Mouse (Mus musculus) hematopoietic stem cell, adult 5-6 weeks (primary cell): ENCODE results near the gene Sap30bp. TPM values are rescaled to one million over a fixed set of nuclear protein-coding genes. Genes with fewer than 3 reads are reported as not detected.
A peak's percentile ranks its signal among the peaks of the same experiment; 100 is the strongest.

Source experiments
- ATAC-seq, 2 experiments: fragments of 125-278 bp in 1 of 2; replicated peaks in 1 of 2; 2 replicates each; pipeline ENCODE4 v1.8.0; 2016 to 2017; ENCODE audit warnings: inconsistent platforms in 2 of 2, mild to moderate bottlenecking in 2 of 2, moderate number of reproducible peaks in 2 of 2, low read depth in 1 of 2, moderate TSS enrichment in 1 of 2; ENCODE audit not compliant: low FRiP score in 2 of 2, poor library complexity in 2 of 2, severe bottlenecking in 2 of 2, insufficient read depth in 1 of 2, low TSS enrichment in 1 of 2
- total RNA-seq: library from RNA; stranded (forward); fragments of 172-1452, 232-1000 nt; gene quantifications from 2 replicates; pipeline ENCODE4 v1.2.3, GENCODE M21; 2017

The Sap30bp gene
- total RNA-seq = 116 and 170 TPM in 2 replicates

- peak; percentile 98 to 99 for ATAC-seq
Measured at GRCm38 (mm10) chr11:115933108-115933746, at the start of gene Sap30bp, which contains the start of gene Recql5. Gene Sap30bp, plus strand, starts transcription at chr11:115933282. Gene Recql5, minus strand, starts transcription at chr11:115933477.

GRCm38 (mm10) chr11:115884361-115884760 lies 48.7 kb upstream of the Sap30bp start:
- no peak for ATAC-seq

DNA sequence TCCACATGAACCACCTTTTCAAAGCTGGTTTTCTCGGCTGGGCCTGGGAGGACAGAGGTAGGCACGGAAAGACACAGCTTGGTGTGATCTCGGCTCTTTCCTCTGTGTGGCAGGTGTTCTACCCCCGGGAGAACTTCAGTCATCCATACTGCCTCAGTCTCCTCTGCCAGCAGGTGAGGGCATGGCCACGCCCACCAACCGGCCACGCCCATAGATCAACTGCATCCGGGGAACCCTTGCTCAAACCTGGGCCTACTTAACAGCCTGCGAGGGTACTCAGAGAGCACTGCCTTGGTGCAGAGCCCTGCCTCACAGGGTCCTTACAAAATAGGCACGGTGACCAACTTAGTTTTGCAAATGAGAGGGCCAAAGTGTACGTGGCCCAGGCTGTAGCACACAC lies 47.8 kb upstream of the Sap30bp start:
- no peak for ATAC-seq

- ATAC-seq = no peak
Measured at GRCm38 (mm10) chr11:115886446-115886845, 46.6 kb upstream of the Sap30bp start.

DNA sequence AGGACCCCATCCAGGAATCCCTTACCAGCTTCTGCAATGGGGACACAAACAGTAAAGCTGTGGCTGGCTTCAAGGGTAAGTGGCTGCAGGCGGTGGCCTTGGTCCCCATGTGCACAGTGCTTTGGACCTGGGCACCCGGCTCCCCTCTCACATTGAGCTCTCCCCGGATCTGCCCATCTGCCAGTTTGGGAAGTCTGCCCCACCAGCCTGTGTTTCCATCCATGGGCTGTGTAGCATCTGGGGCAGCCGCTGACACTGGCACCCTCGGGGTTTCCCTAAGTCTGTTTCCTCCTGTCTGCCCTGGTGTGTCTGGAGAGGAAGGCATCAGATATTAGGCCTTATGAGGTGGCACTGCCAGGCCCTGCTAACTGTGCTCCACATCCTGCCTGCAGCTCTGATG lies 45.1 kb upstream of the Sap30bp start:
- ATAC-seq = peak in 1 of 2 experiments; percentile 23; a peak in 1 of 4 replicates

DNA sequence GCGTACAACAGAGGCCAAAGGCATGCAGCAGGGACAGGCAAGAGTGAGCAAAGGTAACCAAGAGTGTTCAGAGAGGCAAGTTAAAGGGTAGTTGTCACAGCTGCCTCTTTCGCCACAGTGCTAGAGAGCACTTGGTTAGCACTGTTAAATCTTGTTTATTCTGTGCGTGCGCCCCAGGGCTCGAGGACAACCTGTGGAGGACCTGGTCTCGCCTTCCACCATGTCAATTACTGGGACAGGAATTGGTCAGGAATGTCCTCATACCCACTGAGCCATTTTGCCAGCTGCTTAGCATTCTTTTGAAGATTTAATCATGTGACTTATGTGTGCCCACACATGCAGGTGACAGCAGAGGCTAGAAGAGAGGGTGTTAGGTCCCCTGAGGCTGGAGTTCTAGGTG lies 43.9 kb upstream of the Sap30bp start:
- ATAC-seq = no peak

GRCm38 (mm10) chr11:115892213-115892612 lies 40.9 kb upstream of the Sap30bp start:
- no peak for ATAC-seq

DNA sequence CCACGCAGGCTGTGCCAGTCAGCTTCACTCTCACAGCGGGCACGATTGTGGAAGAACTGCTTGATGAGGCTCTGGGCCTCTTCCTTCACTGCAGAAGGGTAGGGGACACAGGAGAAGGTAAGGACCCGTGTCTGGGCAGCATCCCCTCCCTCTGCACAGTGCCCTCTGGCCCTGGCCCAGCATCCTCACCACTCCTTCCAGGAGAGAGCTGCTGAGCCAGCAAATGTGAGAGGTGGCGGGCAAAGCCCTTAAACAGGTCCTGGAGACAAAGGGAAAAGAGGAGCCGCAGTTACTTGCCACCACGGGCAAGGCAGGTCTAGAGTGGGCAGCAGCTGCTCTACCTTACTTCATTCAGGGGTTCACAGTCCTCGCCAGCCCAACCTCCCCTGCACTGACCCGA lies 40.0 kb upstream of the Sap30bp start:
- ATAC-seq = no peak

DNA sequence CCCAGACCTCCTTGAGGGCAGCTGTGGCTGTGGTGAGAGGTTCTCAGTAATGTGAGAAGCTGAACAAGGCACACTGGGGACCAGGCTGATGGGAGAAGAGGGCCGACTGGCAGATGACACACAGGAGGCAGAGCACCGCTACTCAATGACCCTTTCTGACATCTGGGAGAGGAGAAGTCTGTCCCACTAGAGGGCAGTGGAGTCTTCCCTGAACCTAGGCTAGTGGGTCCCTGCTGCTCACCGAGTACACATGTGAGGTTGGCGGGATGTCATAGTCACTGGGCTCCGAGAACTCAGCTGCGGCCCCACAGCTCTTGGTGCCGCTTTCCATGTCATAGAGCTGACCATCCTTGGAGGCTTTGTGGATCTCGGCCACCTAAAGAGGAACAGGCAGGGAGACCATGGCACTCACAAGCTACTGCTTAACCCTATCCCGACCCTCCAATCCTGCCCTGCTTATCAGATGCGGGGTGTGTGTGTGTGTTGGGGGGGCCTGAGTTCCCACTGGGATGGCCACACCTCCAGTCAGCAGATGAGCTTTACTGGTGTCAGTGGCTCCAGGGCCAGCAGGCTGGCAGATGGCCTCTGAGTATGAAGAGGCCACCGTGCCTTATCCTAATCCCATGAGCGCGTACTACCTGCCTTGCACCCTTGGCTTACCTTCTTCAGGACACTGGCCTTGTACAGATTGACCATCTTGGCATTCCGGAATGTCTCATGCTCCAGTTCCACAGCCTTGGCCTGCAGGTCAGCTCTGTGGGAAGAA lies 38.1 kb upstream of the Sap30bp start:
- peak; percentile 27 to 42; a peak in 1 of 4 replicates for ATAC-seq

DNA sequence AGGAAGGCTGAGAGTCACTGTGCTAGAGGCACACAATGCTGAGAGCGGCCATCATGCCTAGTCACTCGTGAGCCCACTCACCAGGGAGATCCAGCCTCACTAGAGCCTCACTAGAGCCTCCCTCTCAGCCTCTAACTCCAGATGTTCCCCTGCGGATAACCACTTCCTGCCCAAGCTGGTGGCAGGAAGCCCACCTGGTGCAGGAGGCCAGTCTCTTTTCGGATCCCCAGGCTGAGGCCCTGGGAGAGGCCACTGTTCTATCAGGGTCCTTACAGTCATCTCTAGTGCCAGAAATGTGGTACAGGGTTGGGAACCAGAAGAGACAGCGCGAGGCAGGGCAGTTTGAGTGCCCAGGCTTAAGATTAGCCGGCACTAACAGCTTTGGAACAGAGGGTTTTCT lies 34.6 kb upstream of the Sap30bp start:
- peak; percentile 37 to 42 for ATAC-seq

- peak; percentile 13 to 23; a peak in 1 of 4 replicates for ATAC-seq
Measured at GRCm38 (mm10) chr11:115898886-115899285, 34.2 kb upstream of the Sap30bp start.

DNA sequence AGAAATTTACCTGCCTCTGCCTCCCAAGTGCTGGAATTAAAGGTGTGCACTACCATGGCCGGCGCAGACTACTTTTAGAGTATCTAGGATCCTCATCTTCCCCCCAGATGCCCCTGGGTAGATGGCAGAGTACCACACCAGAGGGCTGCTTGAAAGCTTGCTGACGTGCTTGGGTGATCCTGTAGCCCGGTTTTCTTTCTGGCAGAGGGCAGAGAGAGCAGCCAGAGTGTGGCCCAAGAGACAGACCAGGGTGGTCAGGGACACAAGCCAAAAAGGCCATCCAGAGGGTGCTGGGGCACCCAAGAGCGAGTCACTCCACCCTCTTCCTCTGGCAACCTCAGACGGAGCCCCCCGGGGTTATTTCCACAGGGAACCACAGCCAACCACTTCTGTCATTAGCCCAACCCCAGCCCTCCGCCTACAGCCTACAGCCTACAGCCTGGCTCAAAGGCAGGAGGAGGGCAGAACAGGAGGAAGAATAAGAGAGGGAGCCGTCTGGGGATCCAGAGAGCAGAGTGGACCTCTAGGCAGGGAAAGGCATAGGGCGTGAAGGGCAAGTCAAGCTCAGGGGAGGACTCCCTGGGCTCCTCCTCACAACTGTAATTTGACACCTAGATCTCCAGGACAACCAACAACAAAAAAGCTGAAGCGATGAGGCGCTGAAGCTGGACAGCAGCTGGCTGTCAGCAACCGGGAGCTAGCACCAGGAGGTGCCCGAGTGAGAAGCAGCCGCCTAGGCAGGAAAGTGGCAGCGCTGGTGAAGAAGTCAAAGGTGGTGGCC lies 33.4 kb upstream of the Sap30bp start, which contains the start of gene Smim5:
Gene Smim5, plus strand, starts transcription at position 481 of the 781 bp plus-strand sequence.
- ATAC-seq = peak; percentile 31 to 47; a peak in 3 of 4 replicates

- ATAC-seq = no peak
Measured at GRCm38 (mm10) chr11:115900561-115901337, 32.3 kb upstream of the Sap30bp start.

GRCm38 (mm10) chr11:115901338-115902161 lies 31.5 kb upstream of the Sap30bp start:
- ATAC-seq = 0 out of 4 replicates have a peak, but pooled peaks of 1 of the 2 experiments have one; percentile 6

- ATAC-seq = no peak
Measured at GRCm38 (mm10) chr11:115902177-115902576, 30.9 kb upstream of the Sap30bp start.

DNA sequence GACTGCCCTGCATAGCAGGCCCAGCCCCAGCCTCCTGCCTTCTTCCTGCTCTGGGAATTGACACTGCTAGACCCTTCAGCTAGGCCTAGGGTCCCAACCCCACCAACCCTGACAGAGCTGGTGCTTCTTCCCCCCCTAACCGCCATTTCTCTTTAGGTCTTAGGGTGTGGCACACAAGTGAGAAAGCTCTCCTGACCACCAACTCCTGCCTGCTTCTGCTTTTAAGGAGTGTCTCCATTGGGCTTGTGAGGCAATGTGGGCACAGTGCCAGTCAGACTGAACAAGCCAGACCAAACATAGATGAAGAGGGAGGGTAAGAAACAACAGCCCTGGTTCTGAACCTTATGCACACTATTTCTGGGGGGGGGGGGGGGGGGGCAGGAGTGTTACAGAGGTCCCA lies 30.3 kb upstream of the Sap30bp start:
- ATAC-seq = peak; percentile 25 to 46; a peak in 1 of 4 replicates
